Mouse (Mus musculus) colon, adult 2 months (tissue): ENCODE results near the gene Swi5. TPM values are rescaled to one million over a fixed set of nuclear protein-coding genes. Genes with fewer than 3 reads are reported as not detected.

ENCODE experiments used
- polyA plus RNA-seq: library from polyadenylated mRNA; depleted of rRNA; stranded (reverse); fragments of >200 nt; gene quantifications from 2 replicates; pipeline ENCODE4 v1.2.3, GENCODE M21; 2012; rRNA removed

Gene Swi5
- polyA plus RNA-seq = 89.0 and 98.5 TPM in 2 replicates

GRCm38 (mm10) chr2:32287923-32288367 lies at the start of gene Swi5:
Swi5 (minus strand) TSS chr2:32288075.

DNA sequence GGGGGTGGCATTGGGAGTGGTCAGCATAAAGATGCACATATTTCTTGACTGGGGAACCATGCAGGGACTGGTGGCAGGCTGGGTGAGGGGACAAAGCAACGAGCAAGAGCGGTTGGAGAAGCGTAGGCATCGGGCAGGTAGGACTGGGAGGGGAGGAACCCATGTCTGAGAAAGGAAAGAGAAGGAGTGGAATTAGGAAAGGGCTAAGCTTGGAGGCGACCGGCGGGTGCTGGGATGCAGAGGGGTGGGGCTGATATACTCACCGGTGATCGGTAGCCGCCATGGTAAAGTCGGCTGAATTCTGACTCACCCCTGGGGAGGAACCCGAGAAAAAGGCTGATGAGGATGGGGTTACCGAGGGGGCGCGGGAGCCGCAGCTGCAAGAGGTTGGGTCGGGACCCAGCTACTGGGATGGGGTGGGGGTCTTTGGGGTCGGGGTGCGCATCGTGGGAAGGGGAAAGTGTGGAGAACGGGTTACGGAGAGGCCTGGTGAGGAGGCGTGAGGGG lies 488 bp downstream of the Swi5 start, which contains the start of gene Golga2:
Gene Golga2 (plus strand): TSS at position 51 of the 507 bp plus-strand sequence.

GRCm38 (mm10) chr2:32259657-32260417 lies 28.0 kb downstream of the Swi5 start, which contains the start of gene Uck1:
Uck1 (minus strand) TSS chr2:32260159.

DNA sequence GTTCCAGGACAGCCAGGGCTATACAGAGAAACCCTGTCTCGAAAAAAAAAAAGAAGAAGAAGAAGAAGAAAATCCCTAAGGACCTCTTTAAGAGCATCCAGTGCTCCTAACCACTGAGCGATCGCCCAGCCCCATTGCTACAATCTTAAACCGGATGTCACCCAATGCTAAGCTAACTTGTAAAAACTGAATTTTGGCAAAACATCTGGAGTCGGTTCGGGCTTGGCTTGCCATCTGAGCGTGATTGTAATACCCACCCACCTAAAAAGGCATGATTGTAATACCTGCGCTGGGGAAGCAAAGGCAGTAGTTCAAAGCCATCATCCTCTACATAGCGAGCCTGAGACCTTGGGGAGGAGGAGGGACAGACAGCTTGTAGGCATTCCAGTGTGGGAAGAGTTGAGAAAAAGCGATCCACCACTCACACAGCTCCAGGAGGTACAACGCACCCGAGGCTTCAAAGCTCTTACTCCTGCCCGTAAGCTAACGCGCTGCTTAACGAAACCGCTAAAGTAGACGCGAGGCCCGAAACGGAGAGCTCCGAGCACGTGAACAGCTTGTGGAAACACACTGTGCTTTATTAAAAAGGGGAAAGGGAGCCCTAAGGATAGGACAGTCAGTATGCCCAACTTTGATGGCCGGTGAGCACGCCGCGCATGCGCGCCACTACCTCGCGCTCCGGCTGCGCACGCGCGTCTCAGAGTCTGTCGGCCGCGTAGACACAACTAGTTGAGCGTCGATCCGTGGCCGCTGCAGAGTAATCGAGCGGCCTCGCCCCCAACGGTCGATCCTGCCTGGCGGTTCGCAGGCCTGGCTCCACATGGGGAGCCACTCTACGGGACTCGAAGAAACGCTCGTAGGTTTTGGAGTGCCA lies 51.8 kb downstream of the Swi5 start, which contains the start of gene Pomt1:
Gene Pomt1 (plus strand): TSS at position 705 of the 874 bp plus-strand sequence.

Other genes with a start within 250 kb of the Swi5 start
- 1.7 and 3.7 TPM in 2 replicates for gene Fam78a, start 203.2 kb downstream of the Swi5 start, polyA plus RNA-seq
- 5.9 and 6.0 TPM in 2 replicates for gene Plpp7, start 192.5 kb downstream of the Swi5 start, polyA plus RNA-seq
- 30.0 and 32.7 TPM in 2 replicates for gene Prrc2b, start 137.0 kb downstream of the Swi5 start, polyA plus RNA-seq
- gene Pomt1, start 51.5 kb downstream of the Swi5 start, polyA plus RNA-seq = 27.2 and 30.9 TPM in 2 replicates
- gene Uck1, start 27.9 kb downstream of the Swi5 start, polyA plus RNA-seq = 70.3 and 85.2 TPM in 2 replicates
- gene Golga2, start 691 bp downstream of the Swi5 start, polyA plus RNA-seq = 39.0 and 39.4 TPM in 2 replicates
- 203 and 239 TPM in 2 replicates for gene Ciz1, start 64.3 kb upstream of the Swi5 start, polyA plus RNA-seq
- gene Dnm1, start 65.3 kb upstream of the Swi5 start, polyA plus RNA-seq = 73.5 and 82.0 TPM in 2 replicates
- 107 and 180 TPM in 2 replicates for gene 1110008P14Rik, start 93.9 kb upstream of the Swi5 start, polyA plus RNA-seq
- 6.3 and 6.5 TPM in 2 replicates for gene Lcn2, start 100.2 kb upstream of the Swi5 start, polyA plus RNA-seq
- 32.1 and 36.7 TPM in 2 replicates for gene Ptges2, start 107.8 kb upstream of the Swi5 start, polyA plus RNA-seq
- 6.1 and 6.2 TPM in 2 replicates for gene Naif1, start 162.4 kb upstream of the Swi5 start, polyA plus RNA-seq
- 22.3 and 23.9 TPM in 2 replicates for gene Slc25a25, start 163.4 kb upstream of the Swi5 start, polyA plus RNA-seq
- gene Fam102a, start 247.3 kb upstream of the Swi5 start, polyA plus RNA-seq = 87.0 and 91.8 TPM in 2 replicates